Mouse (Mus musculus): ENCODE results near the gene Tmub2. TPM values are rescaled to one million over a fixed set of nuclear protein-coding genes. Genes with fewer than 3 reads are reported as not detected.

Gene Tmub2
- polyA plus RNA-seq, 1 experiment from 2014 or later = 65.2 TPM

DNA sequence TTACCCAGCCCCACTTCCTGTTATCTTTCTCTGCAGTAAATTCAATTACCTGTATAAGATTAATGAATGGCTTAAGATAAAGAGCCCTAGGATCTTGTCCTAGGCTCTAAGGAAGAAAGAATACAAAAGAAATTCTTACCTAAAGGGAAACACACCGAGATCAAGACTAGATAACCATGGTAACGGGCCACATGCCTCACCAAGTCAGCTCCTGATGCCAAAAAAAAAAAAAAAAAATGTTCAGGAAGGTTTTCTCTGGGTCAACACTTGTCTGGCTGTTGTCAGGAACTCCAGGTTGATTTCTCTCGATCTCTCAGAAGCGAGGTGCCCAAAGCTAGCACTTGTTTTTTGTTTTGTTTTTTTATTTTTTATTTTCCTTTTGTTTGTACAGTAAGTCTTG is 49.3 kb downstream of the Tmub2 start:
- Histone ChIP-seq H3K27me3 (ENCODE audit: control insufficient read depth, insufficient read depth, low read length) (no peaks in the 10 kb centered on the region), H3K4me2 (replicated peaks; ENCODE audit: low read depth, low read length) (no peak overlapping the region), H3K9ac (ENCODE audit: low read depth, low read length) (no peak overlapping the region), H3K4me3 (ENCODE audit: low read depth, low read length) (no peak overlapping the region), H3K36me3 (ENCODE audit: control insufficient read depth, insufficient read depth, low read length) (no peaks in the 10 kb centered on the region), H3K4me1 (replicated peaks; ENCODE audit: control insufficient read depth, insufficient read depth, low read length) (no peaks in the 10 kb centered on the region), H3K9me3 (ENCODE audit: control insufficient read depth, low read length) (no peaks in the 10 kb centered on the region), H3K27ac (ENCODE audit: low read depth, low read length) (no peak overlapping the region)
- ATAC-seq (ENCODE audit: low FRiP score) = no peak
- no peak for DNase-seq (ENCODE audit: low spot score)
- WGBS = 71% methylated on average over 4 of the region's 4 CpGs

DNA sequence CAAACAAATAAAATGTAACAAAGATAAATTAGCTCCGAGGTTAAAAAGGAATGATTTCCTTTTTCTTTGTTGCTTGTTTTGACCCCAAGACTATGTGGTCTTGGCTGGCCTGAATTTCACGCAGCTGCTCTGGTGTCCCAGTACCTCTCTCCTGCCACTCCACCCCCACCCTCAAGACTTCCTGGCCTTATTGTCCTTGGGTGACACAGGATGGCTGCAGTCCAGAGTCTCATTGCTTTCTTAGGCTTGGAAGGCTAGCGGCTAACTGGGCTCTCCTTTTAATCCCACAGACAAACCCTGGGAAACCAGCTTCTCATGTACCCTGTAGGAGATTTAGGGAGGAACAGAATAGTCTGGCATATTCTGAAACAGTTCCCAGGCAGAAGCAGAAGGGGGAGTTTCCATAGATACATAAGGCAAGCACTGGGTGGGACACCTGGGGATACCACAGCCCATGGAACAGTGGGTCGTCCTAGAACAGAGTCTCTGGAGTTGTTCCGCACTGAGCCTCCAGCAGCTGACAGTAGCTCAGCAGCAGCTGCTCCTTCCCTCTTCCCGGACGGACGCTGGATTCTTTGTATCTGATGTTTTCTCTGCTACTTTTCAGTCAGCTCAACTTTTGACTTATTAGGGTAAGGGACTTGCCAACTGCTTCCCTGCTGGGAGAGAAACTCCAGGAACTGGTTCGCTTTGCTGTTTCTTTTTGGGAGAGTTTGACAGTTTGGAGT is 50.4 kb downstream of the Tmub2 start:
- no peaks in the 10 kb centered on the region for H3K4me1 ChIP-seq (replicated peaks; ENCODE audit: control insufficient read depth, insufficient read depth, low read length)
- no peak overlapping the region for H3K27ac ChIP-seq (ENCODE audit: low read depth, low read length)
- H3K9me3 ChIP-seq (ENCODE audit: control insufficient read depth, low read length) = no peaks in the 10 kb centered on the region
- no peaks in the 10 kb centered on the region for H3K27me3 ChIP-seq (ENCODE audit: control insufficient read depth, insufficient read depth, low read length)
- no peaks in the 10 kb centered on the region for H3K36me3 ChIP-seq (ENCODE audit: control insufficient read depth, insufficient read depth, low read length)
- no peak overlapping the region for H3K4me2 ChIP-seq (replicated peaks; ENCODE audit: low read depth, low read length)
- DNase-seq (ENCODE audit: low spot score) = no peak
- WGBS = 48% methylated on average over 9 of the region's 9 CpGs
- ATAC-seq (ENCODE audit: low FRiP score) = no peak
- H3K4me3 ChIP-seq (ENCODE audit: low read depth, low read length) = no peak overlapping the region
- H3K9ac ChIP-seq (ENCODE audit: low read depth, low read length) = no peak overlapping the region

DNA sequence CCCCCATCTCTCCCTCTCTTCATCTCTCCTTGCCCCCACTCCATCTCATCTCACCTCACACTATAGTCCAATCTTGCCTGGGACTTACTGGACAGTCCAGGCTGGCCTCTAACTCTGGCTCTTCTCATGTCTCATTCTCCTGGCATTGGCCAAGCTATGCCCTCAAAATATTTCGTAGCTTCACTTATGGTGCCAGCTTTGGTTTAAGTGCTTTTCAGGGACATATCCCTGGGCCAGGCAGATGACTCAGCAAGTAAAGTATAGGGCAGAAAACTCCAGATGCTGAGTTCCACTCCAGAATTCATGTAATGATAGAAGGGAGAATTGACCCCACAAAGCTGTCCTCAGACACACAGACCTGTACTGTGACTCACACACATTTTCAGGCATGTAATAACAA is 51.5 kb downstream of the Tmub2 start:
- WGBS = 79% methylated on average over 1 of the region's 1 CpGs

GRCm38 (mm10) chr11:102337921-102338320 is 53.2 kb downstream of the Tmub2 start:
- no peaks in the 10 kb centered on the region for H3K36me3 ChIP-seq (ENCODE audit: control insufficient read depth, insufficient read depth, low read length)
- ATAC-seq (ENCODE audit: low FRiP score) (no peak), DNase-seq (ENCODE audit: low spot score) (no peak)
- no peak overlapping the region for H3K27ac ChIP-seq (ENCODE audit: low read depth, low read length)
- H3K9ac ChIP-seq (ENCODE audit: low read depth, low read length) = no peak overlapping the region
- WGBS = 86% methylated on average over 1 of the region's 1 CpGs
- H3K9me3 ChIP-seq (ENCODE audit: control insufficient read depth, low read length) = no peaks in the 10 kb centered on the region
- no peak overlapping the region for H3K4me2 ChIP-seq (replicated peaks; ENCODE audit: low read depth, low read length)
- no peaks in the 10 kb centered on the region for H3K27me3 ChIP-seq (ENCODE audit: control insufficient read depth, insufficient read depth, low read length)
- no peaks in the 10 kb centered on the region for H3K4me1 ChIP-seq (replicated peaks; ENCODE audit: control insufficient read depth, insufficient read depth, low read length)
- no peak overlapping the region for H3K4me3 ChIP-seq (ENCODE audit: low read depth, low read length)

More for the DNA sequence above, 51.5 kb downstream of the Tmub2 start:
- Histone ChIP-seq H3K27me3 (ENCODE audit: control insufficient read depth, insufficient read depth, low read length) (no peaks in the 10 kb centered on the region), H3K27ac (ENCODE audit: low read depth, low read length) (no peak overlapping the region), H3K4me2 (replicated peaks; ENCODE audit: low read depth, low read length) (no peak overlapping the region), H3K9me3 (ENCODE audit: control insufficient read depth, low read length) (no peaks in the 10 kb centered on the region), H3K36me3 (ENCODE audit: control insufficient read depth, insufficient read depth, low read length) (no peaks in the 10 kb centered on the region), H3K9ac (ENCODE audit: low read depth, low read length) (no peak overlapping the region), H3K4me3 (ENCODE audit: low read depth, low read length) (no peak overlapping the region), H3K4me1 (replicated peaks; ENCODE audit: control insufficient read depth, insufficient read depth, low read length) (no peaks in the 10 kb centered on the region)
- no peak for DNase-seq (ENCODE audit: low spot score)
- ATAC-seq (ENCODE audit: low FRiP score) = no peak

- ATAC-seq (ENCODE audit: low FRiP score) (no peak), DNase-seq (ENCODE audit: low spot score) (no peak)
- H3K27ac ChIP-seq (ENCODE audit: low read depth, low read length) = no peak overlapping the region
- no peaks in the 10 kb centered on the region for H3K4me1 ChIP-seq (replicated peaks; ENCODE audit: control insufficient read depth, insufficient read depth, low read length)
- H3K36me3 ChIP-seq (ENCODE audit: control insufficient read depth, insufficient read depth, low read length) = no peaks in the 10 kb centered on the region
- no peak overlapping the region for H3K4me2 ChIP-seq (replicated peaks; ENCODE audit: low read depth, low read length)
- no peak overlapping the region for H3K9ac ChIP-seq (ENCODE audit: low read depth, low read length)
- H3K9me3 ChIP-seq (ENCODE audit: control insufficient read depth, low read length) = no peaks in the 10 kb centered on the region
- H3K27me3 ChIP-seq (ENCODE audit: control insufficient read depth, insufficient read depth, low read length) = no peaks in the 10 kb centered on the region
- no peak overlapping the region for H3K4me3 ChIP-seq (ENCODE audit: low read depth, low read length)
- 57% methylated on average over 3 of the region's 3 CpGs for WGBS
Measured at GRCm38 (mm10) chr11:102338561-102338960, 53.8 kb downstream of the Tmub2 start.

Other genes with a start within 250 kb of the Tmub2 start
- gene Cd300lg, start 243.4 kb upstream of the Tmub2 start, polyA plus RNA-seq (2014; fragmentation: Nextera tagmentation; extraction: Ambion mirVana) = 0.09 and 0.13 TPM in 2 replicates
- gene Mpp2, start 196.4 kb upstream of the Tmub2 start, polyA plus RNA-seq (2014; fragmentation: Nextera tagmentation; extraction: Ambion mirVana) = 9.8 and 11.7 TPM in 2 replicates
- gene Ppy, start 183.6 kb upstream of the Tmub2 start, polyA plus RNA-seq (2014; fragmentation: Nextera tagmentation; extraction: Ambion mirVana) = not detected in 2 replicates
- gene Pyy, start 177.1 kb upstream of the Tmub2 start, polyA plus RNA-seq (2014; fragmentation: Nextera tagmentation; extraction: Ambion mirVana) = 1.7 and 2.7 TPM in 2 replicates
- gene Nags, start 139.4 kb upstream of the Tmub2 start, polyA plus RNA-seq (2014; fragmentation: Nextera tagmentation; extraction: Ambion mirVana) = 0.14 TPM in 1 of 2 replicates, not detected in the other
- gene Tmem101, start 128.5 kb upstream of the Tmub2 start, polyA plus RNA-seq (2014; fragmentation: Nextera tagmentation; extraction: Ambion mirVana) = 33.2 and 34.4 TPM in 2 replicates
- gene Lsm12, start 99.6 kb upstream of the Tmub2 start, polyA plus RNA-seq (2014; fragmentation: Nextera tagmentation; extraction: Ambion mirVana) = 76.0 and 80.1 TPM in 2 replicates
- 28.8 and 31.9 TPM in 2 replicates for gene G6pc3, start 95.3 kb upstream of the Tmub2 start, polyA plus RNA-seq (2014; fragmentation: Nextera tagmentation; extraction: Ambion mirVana)
- 32.2 and 36.6 TPM in 2 replicates for gene Hdac5, start 54.8 kb upstream of the Tmub2 start, polyA plus RNA-seq (2014; fragmentation: Nextera tagmentation; extraction: Ambion mirVana)
- 13.2 and 14.0 TPM in 2 replicates for gene BC030867, start 36.0 kb upstream of the Tmub2 start, polyA plus RNA-seq (2014; fragmentation: Nextera tagmentation; extraction: Ambion mirVana)
- gene Asb16, start 16.2 kb upstream of the Tmub2 start, polyA plus RNA-seq (2014; fragmentation: Nextera tagmentation; extraction: Ambion mirVana) = 0.06 and 0.08 TPM in 2 replicates
- 17.5 and 22.0 TPM in 2 replicates for gene Atxn7l3, start 11.7 kb downstream of the Tmub2 start, polyA plus RNA-seq (2014; fragmentation: Nextera tagmentation; extraction: Ambion mirVana)
- gene Ubtf, start 34.8 kb downstream of the Tmub2 start, polyA plus RNA-seq (2014; fragmentation: Nextera tagmentation; extraction: Ambion mirVana) = 82.1 and 83.4 TPM in 2 replicates
- gene Slc4a1, start 81.3 kb downstream of the Tmub2 start, polyA plus RNA-seq (2014; fragmentation: Nextera tagmentation; extraction: Ambion mirVana) = 25.8 and 28.1 TPM in 2 replicates
- gene Rundc3a, start 108.5 kb downstream of the Tmub2 start, polyA plus RNA-seq (2014; fragmentation: Nextera tagmentation; extraction: Ambion mirVana) = 43.3 and 47.8 TPM in 2 replicates
- gene Slc25a39, start 123.0 kb downstream of the Tmub2 start, polyA plus RNA-seq (2014; fragmentation: Nextera tagmentation; extraction: Ambion mirVana) = 152 and 166 TPM in 2 replicates
- gene Grn, start 145.4 kb downstream of the Tmub2 start, polyA plus RNA-seq (2014; fragmentation: Nextera tagmentation; extraction: Ambion mirVana) = 43.3 and 47.2 TPM in 2 replicates
- 10.7 and 11.7 TPM in 2 replicates for gene Fam171a2, start 162.8 kb downstream of the Tmub2 start, polyA plus RNA-seq (2014; fragmentation: Nextera tagmentation; extraction: Ambion mirVana)
- gene Itga2b, start 185.2 kb downstream of the Tmub2 start, polyA plus RNA-seq (2014; fragmentation: Nextera tagmentation; extraction: Ambion mirVana) = 3.9 and 5.5 TPM in 2 replicates